Mouse (Mus musculus): ENCODE results near the gene Smad3. TPM values are rescaled to one million over a fixed set of nuclear protein-coding genes. Genes with fewer than 3 reads are reported as not detected.

Smad3 gene
- polyA plus RNA-seq, 1 experiment from 2014 or later = 9.0 TPM

- no peak for DNase-seq (ENCODE audit: low spot score)
- H3K27ac ChIP-seq = no peak overlapping the region
- no peaks in the 10 kb centered on the region for H3K36me3 ChIP-seq (replicated peaks; ENCODE audit: control insufficient read depth, insufficient read depth)
- no peak overlapping the region for H3K4me3 ChIP-seq (replicated peaks; ENCODE audit: low read length)
- no peak overlapping the region for H3K9ac ChIP-seq
- ATAC-seq (ENCODE audit: low FRiP score) = no peak
- H3K9me3 ChIP-seq (ENCODE audit: control insufficient read depth, low read length) = no peaks in the 10 kb centered on the region
- H3K4me2 ChIP-seq (replicated peaks) = no peak overlapping the region
- peaks cover 49% of the 10 kb centered on the region for H3K4me1 ChIP-seq (replicated peaks; ENCODE audit: control insufficient read depth, insufficient read depth, low read length)
- 77% methylated on average over 4 of the region's 4 CpGs for WGBS
- H3K27me3 ChIP-seq (ENCODE audit: control insufficient read depth, insufficient read depth, low read length) = no peaks in the 10 kb centered on the region
Observed at GRCm38 (mm10) chr9:63751325-63751724, 6.5 kb downstream of the Smad3 start.

- DNase-seq (ENCODE audit: low spot score) (no peak), ATAC-seq (ENCODE audit: low FRiP score) (no peak)
- Histone ChIP-seq H3K9ac (0 out of 2 replicates have a peak overlapping the region, but pooled peaks have one; percentile 25), H3K4me3 (replicated peaks; ENCODE audit: low read length) (no peak overlapping the region), H3K4me1 (replicated peaks; ENCODE audit: control insufficient read depth, insufficient read depth, low read length) (peaks cover 50% of the 10 kb centered on the region), H3K4me2 (replicated peaks) (0 out of 2 replicates have a peak overlapping the region, but pooled peaks have one; percentile 18), H3K36me3 (replicated peaks; ENCODE audit: control insufficient read depth, insufficient read depth) (no peaks in the 10 kb centered on the region), H3K9me3 (ENCODE audit: control insufficient read depth, low read length) (no peaks in the 10 kb centered on the region), H3K27ac (no peak overlapping the region), H3K27me3 (ENCODE audit: control insufficient read depth, insufficient read depth, low read length) (no peaks in the 10 kb centered on the region)
- WGBS = 26% methylated on average over 10 of the region's 10 CpGs
Observed at GRCm38 (mm10) chr9:63750360-63750974, 7.3 kb downstream of the Smad3 start.

- Histone ChIP-seq H3K9me3 (ENCODE audit: control insufficient read depth, low read length) (no peaks in the 10 kb centered on the region), H3K4me3 (replicated peaks; ENCODE audit: low read length) (no peak overlapping the region), H3K27ac (no peak overlapping the region), H3K36me3 (replicated peaks; ENCODE audit: control insufficient read depth, insufficient read depth) (no peaks in the 10 kb centered on the region), H3K27me3 (ENCODE audit: control insufficient read depth, insufficient read depth, low read length) (no peaks in the 10 kb centered on the region), H3K9ac (no peak overlapping the region), H3K4me2 (replicated peaks) (no peak overlapping the region), H3K4me1 (replicated peaks; ENCODE audit: control insufficient read depth, insufficient read depth, low read length) (peaks cover 46% of the 10 kb centered on the region)
- ATAC-seq (ENCODE audit: low FRiP score) = no peak
- no peak for DNase-seq (ENCODE audit: low spot score)
- 56% methylated on average over 15 of the region's 15 CpGs for WGBS
Observed at GRCm38 (mm10) chr9:63749296-63749915, 8.4 kb downstream of the Smad3 start.

GRCm38 (mm10) chr9:63747645-63748295 is 10.0 kb downstream of the Smad3 start:
- no peaks in the 10 kb centered on the region for H3K9me3 ChIP-seq (ENCODE audit: control insufficient read depth, low read length)
- H3K4me2 ChIP-seq (replicated peaks) = no peak overlapping the region
- DNase-seq (ENCODE audit: low spot score) = no peak
- ATAC-seq (ENCODE audit: low FRiP score) = no peak
- no peaks in the 10 kb centered on the region for H3K36me3 ChIP-seq (replicated peaks; ENCODE audit: control insufficient read depth, insufficient read depth)
- H3K27me3 ChIP-seq (ENCODE audit: control insufficient read depth, insufficient read depth, low read length) = no peaks in the 10 kb centered on the region
- peaks cover 46% of the 10 kb centered on the region for H3K4me1 ChIP-seq (replicated peaks; ENCODE audit: control insufficient read depth, insufficient read depth, low read length)
- WGBS = 71% methylated on average over 9 of the region's 9 CpGs
- H3K4me3 ChIP-seq (replicated peaks; ENCODE audit: low read length) = no peak overlapping the region
- H3K27ac ChIP-seq = no peak overlapping the region
- no peak overlapping the region for H3K9ac ChIP-seq

- 90% methylated on average over 3 of the region's 3 CpGs for WGBS
Observed at GRCm38 (mm10) chr9:63746980-63747379, 10.8 kb downstream of the Smad3 start.

GRCm38 (mm10) chr9:63745821-63746632 is 11.8 kb downstream of the Smad3 start:
- Histone ChIP-seq H3K4me3 (replicated peaks; ENCODE audit: low read length) (no peak overlapping the region), H3K9me3 (ENCODE audit: control insufficient read depth, low read length) (no peaks in the 10 kb centered on the region), H3K36me3 (replicated peaks; ENCODE audit: control insufficient read depth, insufficient read depth) (no peaks in the 10 kb centered on the region), H3K27me3 (ENCODE audit: control insufficient read depth, insufficient read depth, low read length) (no peaks in the 10 kb centered on the region), H3K4me1 (replicated peaks; ENCODE audit: control insufficient read depth, insufficient read depth, low read length) (peaks cover 55% of the 10 kb centered on the region), H3K9ac (no peak overlapping the region), H3K27ac (no peak overlapping the region; the same call in 1 of the 2 replicates), H3K4me2 (replicated peaks) (peak overlapping the region; percentile 2; the same call in 1 of the 2 replicates)
- no peak for DNase-seq (ENCODE audit: low spot score)
- WGBS = 44% methylated on average over 19 of the region's 19 CpGs
- ATAC-seq (ENCODE audit: low FRiP score) = no peak

More at GRCm38 (mm10) chr9:63746980-63747379, 10.8 kb downstream of the Smad3 start:
- no peaks in the 10 kb centered on the region for H3K9me3 ChIP-seq (ENCODE audit: control insufficient read depth, low read length)
- no peak overlapping the region for H3K9ac ChIP-seq
- H3K4me3 ChIP-seq (replicated peaks; ENCODE audit: low read length) = no peak overlapping the region
- no peak overlapping the region for H3K27ac ChIP-seq
- H3K4me1 ChIP-seq (replicated peaks; ENCODE audit: control insufficient read depth, insufficient read depth, low read length) = peaks cover 54% of the 10 kb centered on the region
- H3K36me3 ChIP-seq (replicated peaks; ENCODE audit: control insufficient read depth, insufficient read depth) = no peaks in the 10 kb centered on the region
- H3K4me2 ChIP-seq (replicated peaks) = no peak overlapping the region
- no peak for ATAC-seq (ENCODE audit: low FRiP score)
- no peak for DNase-seq (ENCODE audit: low spot score)
- no peaks in the 10 kb centered on the region for H3K27me3 ChIP-seq (ENCODE audit: control insufficient read depth, insufficient read depth, low read length)

GRCm38 (mm10) chr9:63744595-63744994 is 13.2 kb downstream of the Smad3 start:
- ATAC-seq (ENCODE audit: low FRiP score) = no peak
- WGBS = 90% methylated on average over 5 of the region's 5 CpGs
- Histone ChIP-seq H3K9ac (no peak overlapping the region), H3K9me3 (ENCODE audit: control insufficient read depth, low read length) (no peaks in the 10 kb centered on the region), H3K4me2 (replicated peaks) (no peak overlapping the region), H3K4me1 (replicated peaks; ENCODE audit: control insufficient read depth, insufficient read depth, low read length) (peaks cover 44% of the 10 kb centered on the region), H3K36me3 (replicated peaks; ENCODE audit: control insufficient read depth, insufficient read depth) (no peaks in the 10 kb centered on the region), H3K27me3 (ENCODE audit: control insufficient read depth, insufficient read depth, low read length) (no peaks in the 10 kb centered on the region), H3K27ac (no peak overlapping the region), H3K4me3 (replicated peaks; ENCODE audit: low read length) (no peak overlapping the region)
- DNase-seq (ENCODE audit: low spot score) = no peak

- Histone ChIP-seq H3K27ac (no peak overlapping the region), H3K9ac (no peak overlapping the region), H3K36me3 (replicated peaks; ENCODE audit: control insufficient read depth, insufficient read depth) (no peaks in the 10 kb centered on the region), H3K9me3 (ENCODE audit: control insufficient read depth, low read length) (no peaks in the 10 kb centered on the region), H3K4me2 (replicated peaks) (no peak overlapping the region), H3K27me3 (ENCODE audit: control insufficient read depth, insufficient read depth, low read length) (no peaks in the 10 kb centered on the region), H3K4me1 (replicated peaks; ENCODE audit: control insufficient read depth, insufficient read depth, low read length) (peaks cover 39% of the 10 kb centered on the region), H3K4me3 (replicated peaks; ENCODE audit: low read length) (no peak overlapping the region)
- ATAC-seq (ENCODE audit: low FRiP score) = no peak
- no peak for DNase-seq (ENCODE audit: low spot score)
- WGBS = 90% methylated on average over 11 of the region's 11 CpGs
Observed at GRCm38 (mm10) chr9:63743775-63744174, 14.0 kb downstream of the Smad3 start.
